8 mouse cellular contexts compared by ENCODE assay signal in genomic region chr6:3447404-3447803, GRCm38 (mm10). TPM values are rescaled to one million over a fixed set of nuclear protein-coding genes. Genes with fewer than 3 reads are reported as not detected.
DNase-seq lines count a peak whose midpoint lies in the region; ATAC-seq and TF ChIP-seq lines count a peak whose summit lies in the region.

No protein-coding gene starts in this region.

- H3K4me1 ChIP-seq in heart, embryonic 10.5 days = no peaks in the 10 kb centered on the region
- no peaks in the 10 kb centered on the region for H3K4me1 ChIP-seq in kidney, embryonic 15.5 days
- no peaks in the 10 kb centered on the region for H3K4me1 ChIP-seq in liver, adult 2 months (ENCODE audit: control insufficient read depth, insufficient read depth, low read length)

- no peaks in the 10 kb centered on the region for H3K27me3 ChIP-seq in heart, embryonic 10.5 days (ENCODE audit: insufficient read depth, poor library complexity, severe bottlenecking)
- no peaks in the 10 kb centered on the region for H3K27me3 ChIP-seq in kidney, embryonic 15.5 days
- no peaks in the 10 kb centered on the region for H3K27me3 ChIP-seq in liver, adult 2 months (ENCODE audit: control insufficient read depth, insufficient read depth, low read length)

- no peak overlapping the region for H3K4me2 ChIP-seq in kidney, embryonic 15.5 days

- peak; percentile 82 to 84 for DNase-seq in B cell, adult 2 months
- DNase-seq in adrenal gland, postnatal 36 days = peak; percentile 45 to 61
- peak; percentile 76 for DNase-seq in heart, embryonic 10.5 days (ENCODE audit: low spot score)
- peak; percentile 60 for DNase-seq in liver, adult 2 months (ENCODE audit: extremely low read depth, low read depth, low spot score)
- peak; percentile 63 to 75 for DNase-seq in spleen, postnatal 4 days (ENCODE audit: low spot score in 2 of 2)

- H3K9ac ChIP-seq in kidney, embryonic 15.5 days = no peak overlapping the region
- no peak overlapping the region for H3K9ac ChIP-seq in liver, adult 2 months (ENCODE audit: low read depth, low read length)

- no peaks in the 10 kb centered on the region for H3K9me3 ChIP-seq in heart, embryonic 10.5 days
- H3K9me3 ChIP-seq in kidney, embryonic 15.5 days (replicated peaks) = no peaks in the 10 kb centered on the region

- H3K79me2 ChIP-seq in liver, adult 2 months (ENCODE audit: control insufficient read depth, insufficient read depth, low read length) = no peaks in the 10 kb centered on the region

- no peaks in the 10 kb centered on the region for H3K36me3 ChIP-seq in heart, embryonic 10.5 days
- no peaks in the 10 kb centered on the region for H3K36me3 ChIP-seq in kidney, embryonic 15.5 days
- no peaks in the 10 kb centered on the region for H3K36me3 ChIP-seq in liver, adult 2 months (ENCODE audit: control insufficient read depth, insufficient read depth, low read length)

- peak; percentile 94 for ATAC-seq in erythroblast, adult 5-6 weeks (replicated peaks; ENCODE audit: low FRiP score, poor library complexity, severe bottlenecking)
- peak; percentile 90 for ATAC-seq in kidney, embryonic 15.5 days (replicated peaks; ENCODE audit: low FRiP score)
- peak; percentile 100 for ATAC-seq in monocyte, adult 5-6 weeks (replicated peaks; ENCODE audit: insufficient number of reproducible peaks, low FRiP score, low TSS enrichment, poor library complexity, severe bottlenecking)

- H3K27ac ChIP-seq in heart, embryonic 10.5 days = no peak overlapping the region
- no peak overlapping the region for H3K27ac ChIP-seq in kidney, embryonic 15.5 days
- H3K27ac ChIP-seq in liver, adult 2 months (replicated peaks; ENCODE audit: insufficient read depth, low read depth, low read length) = no peak overlapping the region

- no peak overlapping the region for H3K4me3 ChIP-seq in heart, embryonic 10.5 days
- H3K4me3 ChIP-seq in kidney, embryonic 15.5 days (replicated peaks) = no peak overlapping the region
- H3K4me3 ChIP-seq in liver, adult 2 months (ENCODE audit: insufficient read depth, low read depth, low read length) = no peak overlapping the region

- peak; percentile 85 for TF ChIP-seq CTCF in liver, adult 2 months (IDR thresholded peaks at IDR 0.05; ENCODE audit: low read depth, low read length)

- WGBS in heart, embryonic 10.5 days = 9% methylated on average over 5 of the region's 5 CpGs
- WGBS in kidney, embryonic 15.5 days = 4% methylated on average over 5 of the region's 5 CpGs
- WGBS in liver, adult 2 months = 1% methylated on average over 5 of the region's 5 CpGs

- no peak for TF ChIP-seq POLR2A in liver, adult 2 months (IDR thresholded peaks at IDR 0.05; ENCODE audit: extremely low read depth, insufficient read depth, low read length)

RNA-seq across cellular contexts. Expression of gene Samd9l, which starts 48.0 kb away (rescaled TPM):
- total RNA-seq in adrenal gland, postnatal 36 days (2021) = 10 to 100 TPM; 11.2 to 15.0 TPM
- total RNA-seq in erythroblast, adult 5-6 weeks (2015; ENCODE audit: low replicate concordance) = 25.1 and 38.0 TPM in 2 replicates
- total RNA-seq in erythroblast, adult 5-6 weeks (2017; ENCODE audit: low replicate concordance) = 27.3 and 42.0 TPM in 2 replicates
- polyA plus RNA-seq in heart, embryonic 10.5 days (2016; fragmentation: Nextera tagmentation; extraction: Ambion mirVana) = 0.35 and 0.39 TPM in 2 replicates
- 8.5 and 9.4 TPM in 2 replicates for polyA plus RNA-seq in kidney, embryonic 15.5 days (2015; fragmentation: Nextera tagmentation; extraction: Ambion mirVana)
- total RNA-seq in liver, adult 2 months (2014; rRNA removed) = 14.6 and 24.8 TPM in 2 replicates
- polyA plus RNA-seq in liver, adult 2 months (2012; rRNA removed) = 0.78 and 0.83 TPM in 2 replicates
- total RNA-seq in monocyte, adult 5-6 weeks (2017) = 90.8 to 218 TPM (median 100 TPM) in 3 replicates

RNA-seq across cellular contexts. Expression of gene Hepacam2, which starts 50.7 kb away (rescaled TPM):
- total RNA-seq in adrenal gland, postnatal 36 days (2021) = under 1 TPM in 1 of 2 experiments, not detected in 1; 0.20 TPM
- 1.7 TPM in 1 of 2 replicates, not detected in the other for total RNA-seq in erythroblast, adult 5-6 weeks (2015; ENCODE audit: low replicate concordance)
- total RNA-seq in erythroblast, adult 5-6 weeks (2017; ENCODE audit: low replicate concordance) = 0.68 TPM in 1 of 2 replicates, not detected in the other
- 0.13 and 0.34 TPM in 2 replicates for polyA plus RNA-seq in heart, embryonic 10.5 days (2016; fragmentation: Nextera tagmentation; extraction: Ambion mirVana)
- polyA plus RNA-seq in kidney, embryonic 15.5 days (2015; fragmentation: Nextera tagmentation; extraction: Ambion mirVana) = 1.7 and 2.5 TPM in 2 replicates
- total RNA-seq in liver, adult 2 months (2014; rRNA removed) = 0.55 and 0.60 TPM in 2 replicates
- polyA plus RNA-seq in liver, adult 2 months (2012; rRNA removed) = 0.07 and 0.17 TPM in 2 replicates
- 1.4 to 2.3 TPM (median 2.1 TPM) in 3 replicates for total RNA-seq in monocyte, adult 5-6 weeks (2017)

RNA-seq across cellular contexts. Expression of gene Vps50, which starts 50.8 kb away (rescaled TPM):
- 10 to 100 TPM; 19.6 to 26.2 TPM for total RNA-seq in adrenal gland, postnatal 36 days (2021)
- total RNA-seq in erythroblast, adult 5-6 weeks (2015; ENCODE audit: low replicate concordance) = 7.3 and 8.6 TPM in 2 replicates
- total RNA-seq in erythroblast, adult 5-6 weeks (2017; ENCODE audit: low replicate concordance) = 4.7 and 6.2 TPM in 2 replicates
- polyA plus RNA-seq in heart, embryonic 10.5 days (2016; fragmentation: Nextera tagmentation; extraction: Ambion mirVana) = 24.2 and 26.1 TPM in 2 replicates
- 30.0 and 31.8 TPM in 2 replicates for polyA plus RNA-seq in kidney, embryonic 15.5 days (2015; fragmentation: Nextera tagmentation; extraction: Ambion mirVana)
- 10.4 and 11.8 TPM in 2 replicates for total RNA-seq in liver, adult 2 months (2014; rRNA removed)
- polyA plus RNA-seq in liver, adult 2 months (2012; rRNA removed) = 0.97 and 1.3 TPM in 2 replicates
- total RNA-seq in monocyte, adult 5-6 weeks (2017) = 20.2 to 38.0 TPM (median 34.0 TPM) in 3 replicates
